Mouse (Mus musculus) gastrocnemius, postnatal 14 days (tissue): ENCODE data around the gene Hbb-bs. TPM values are rescaled to one million over a fixed set of nuclear protein-coding genes. Genes with fewer than 3 reads are reported as not detected.
"Not testable (repeated sequence)": the region's sequence is repeated elsewhere in the genome, so short reads cannot be mapped to it uniquely, and the experiment has no call there.

Source experiments
- DNase-seq: peaks from one replicate; pipeline ENCODE4 v3.0.0; 2021; ENCODE audit warnings: mixed read lengths
- intact Hi-C: fragments of 180-260 bp; cut with DNase I; formaldehyde crosslinking; loops from one replicate; pipeline ENCODE4 v1.15.1; 2025; ENCODE audit warnings: low total_unique reads
- long read RNA-seq, 2 experiments: library from polyadenylated mRNA; stranded (forward); transcript quantifications; one replicate each; pipeline ENCODE4 v2.0.0; 2021
- total RNA-seq, 2 experiments: library from RNA; stranded (reverse); gene quantifications; 2 replicates each; pipeline ENCODE4 v1.2.3; 2021

Gene Hbb-bs
- total RNA-seq = 1,000 to 10,000 TPM; 1,097 to 1,122 TPM
- long read RNA-seq, experiment 1, transcript Hbb-bs-201 (3 exons, 628 nt) = major isoform, 223 of 238 reads
- long read RNA-seq, experiment 1, transcript Hbb-bs-202 (2 exons, 344 nt) = minor isoform, 8 of 238 reads
- long read RNA-seq, experiment 1, partial matches to known transcripts = 0 of 238 reads
- long read RNA-seq, experiment 1, other reads (novel, unspliced or antisense) = 7 of 238 reads
- long read RNA-seq, experiment 2, transcript Hbb-bs-202 (2 exons, 344 nt) = minor isoform, 8 of 645 reads
- long read RNA-seq, experiment 2, transcript Hbb-bs-201 (3 exons, 628 nt) = major isoform, 633 of 645 reads
- long read RNA-seq, experiment 2, partial matches to known transcripts = 0 of 645 reads
- long read RNA-seq, experiment 2, other reads (novel, unspliced or antisense) = 4 of 645 reads

- no peak for DNase-seq
- intact Hi-C loops = no loop called here
Observed at GRCm38 (mm10) chr7:103827808-103828207, at the start of gene Hbb-bs. Hbb-bs (minus strand) TSS chr7:103828096.

GRCm38 (mm10) chr7:103877093-103877492 is 49.2 kb upstream of the Hbb-bs start:
- DNase-seq = no peak
- intact Hi-C loops = no loop called here

GRCm38 (mm10) chr7:103874451-103874850 is 46.6 kb upstream of the Hbb-bs start:
- no peak for DNase-seq
- intact Hi-C loops = no loop called here

GRCm38 (mm10) chr7:103873064-103873463 is 45.2 kb upstream of the Hbb-bs start:
- intact Hi-C loops = no loop called here
- DNase-seq = no peak

GRCm38 (mm10) chr7:103870667-103871066 is 42.8 kb upstream of the Hbb-bs start:
- intact Hi-C loops = no loop called here
- no peak for DNase-seq

- DNase-seq = no peak
- intact Hi-C loops = no loop called here
Observed at GRCm38 (mm10) chr7:103865716-103866115, 37.8 kb upstream of the Hbb-bs start.

GRCm38 (mm10) chr7:103861531-103861930 is 33.6 kb upstream of the Hbb-bs start:
- intact Hi-C loops = no loop called here

GRCm38 (mm10) chr7:103860855-103861254 is 33.0 kb upstream of the Hbb-bs start:
- peak; percentile 10 for DNase-seq
- intact Hi-C loops = no loop called here

More at GRCm38 (mm10) chr7:103861531-103861930, 33.6 kb upstream of the Hbb-bs start:
- DNase-seq = no peak

- intact Hi-C loops = no loop called here
- DNase-seq = no peak
Observed at GRCm38 (mm10) chr7:103859076-103859475, 31.2 kb upstream of the Hbb-bs start.

GRCm38 (mm10) chr7:103854669-103855068 is 26.8 kb upstream of the Hbb-bs start:
- intact Hi-C loops = no loop called here
- DNase-seq = no peak

- DNase-seq = no peak
- intact Hi-C loops = no loop called here
Observed at GRCm38 (mm10) chr7:103853090-103853489, 25.2 kb upstream of the Hbb-bs start, which contains the start of gene Hbb-y. Hbb-y (minus strand) TSS chr7:103853216.

GRCm38 (mm10) chr7:103844525-103845325 is 16.8 kb upstream of the Hbb-bs start:
- DNase-seq = no peak
- intact Hi-C loops = no loop called here

- intact Hi-C loops = no loop called here
- no peak for DNase-seq
Observed at GRCm38 (mm10) chr7:103843034-103843433, 15.1 kb upstream of the Hbb-bs start, which contains the start of gene Hbb-bh1. Hbb-bh1 (minus strand) TSS chr7:103843164.

GRCm38 (mm10) chr7:103840268-103840667 is 12.4 kb upstream of the Hbb-bs start, which contains the start of gene Hbb-bh2:
Hbb-bh2 (minus strand) TSS chr7:103840520.
- intact Hi-C loops = no loop called here

GRCm38 (mm10) chr7:103827139-103827538 is 757 bp downstream of the Hbb-bs start:
- DNase-seq, intact Hi-C loops: not testable (repeated sequence)

More at GRCm38 (mm10) chr7:103840268-103840667, 12.4 kb upstream of the Hbb-bs start, which contains the start of gene Hbb-bh2:
- DNase-seq = no peak

GRCm38 (mm10) chr7:103826255-103826887 is 1.5 kb downstream of the Hbb-bs start:
- intact Hi-C loops = no loop called here

GRCm38 (mm10) chr7:103825536-103826254 is 2.2 kb downstream of the Hbb-bs start:
- DNase-seq = no peak
- intact Hi-C loops = no loop called here

More at GRCm38 (mm10) chr7:103826255-103826887, 1.5 kb downstream of the Hbb-bs start:
- no peak for DNase-seq

GRCm38 (mm10) chr7:103824597-103824996 is 3.3 kb downstream of the Hbb-bs start:
- intact Hi-C loops = no loop called here
- DNase-seq = no peak

GRCm38 (mm10) chr7:103815085-103815484 is 12.8 kb downstream of the Hbb-bs start:
- DNase-seq, intact Hi-C loops: not testable (repeated sequence)
